Mouse (Mus musculus): Measurements from ENCODE around the gene Cer1. TPM values are rescaled to one million over a fixed set of nuclear protein-coding genes. Genes with fewer than 3 reads are reported as not detected.

Gene Cer1
- polyA plus RNA-seq, 1 experiment from 2014 or later: not detected

GRCm38 (mm10) chr4:82867731-82868445, 17.1 kb downstream of the Cer1 start:
- no peaks in the 10 kb centered on the region for H3K4me1 ChIP-seq (replicated peaks; ENCODE audit: insufficient read depth, low read length)
- H3K27me3 ChIP-seq (ENCODE audit: insufficient read depth, low read length): no peaks in the 10 kb centered on the region
- no peak overlapping the region for H3K27ac ChIP-seq
- ATAC-seq (replicated peaks; ENCODE audit: low FRiP score, low read depth) (no peak), DNase-seq (ENCODE audit: low spot score) (no peak)
- H3K4me2 ChIP-seq (ENCODE audit: low read length): no peak overlapping the region
- H3K4me3 ChIP-seq (replicated peaks; ENCODE audit: low read depth, low read length): no peak overlapping the region
- no peaks in the 10 kb centered on the region for H3K36me3 ChIP-seq (ENCODE audit: insufficient read depth, low read length)
- no peak overlapping the region for H3K9ac ChIP-seq (ENCODE audit: low read depth, low read length)
- WGBS: 68% methylated on average over 5 of the region's 5 CpGs
- H3K9me3 ChIP-seq (replicated peaks; ENCODE audit: low read length): no peaks in the 10 kb centered on the region
- no peak for TF ChIP-seq CTCF (IDR thresholded peaks at IDR 0.05; ENCODE audit: low read depth)

- ATAC-seq (replicated peaks; ENCODE audit: low FRiP score, low read depth) (no peak), DNase-seq (ENCODE audit: low spot score) (no peak)
- Histone ChIP-seq H3K9me3 (replicated peaks; ENCODE audit: low read length) (no peaks in the 10 kb centered on the region), H3K9ac (ENCODE audit: low read depth, low read length) (no peak overlapping the region), H3K27me3 (ENCODE audit: insufficient read depth, low read length) (no peaks in the 10 kb centered on the region), H3K36me3 (ENCODE audit: insufficient read depth, low read length) (no peaks in the 10 kb centered on the region), H3K27ac (no peak overlapping the region), H3K4me3 (replicated peaks; ENCODE audit: low read depth, low read length) (no peak overlapping the region), H3K4me2 (ENCODE audit: low read length) (no peak overlapping the region), H3K4me1 (replicated peaks; ENCODE audit: insufficient read depth, low read length) (no peaks in the 10 kb centered on the region)
- TF ChIP-seq CTCF (IDR thresholded peaks at IDR 0.05; ENCODE audit: low read depth): no peak
- 63% methylated on average over 4 of the region's 4 CpGs for WGBS
Measured at GRCm38 (mm10) chr4:82867111-82867510, 17.8 kb downstream of the Cer1 start.

- no peak for DNase-seq (ENCODE audit: low spot score)
- 77% methylated on average over 8 of the region's 8 CpGs for WGBS
- no peak for ATAC-seq (replicated peaks; ENCODE audit: low FRiP score, low read depth)
- Histone ChIP-seq H3K4me3 (replicated peaks; ENCODE audit: low read depth, low read length) (no peak overlapping the region), H3K27me3 (ENCODE audit: insufficient read depth, low read length) (no peaks in the 10 kb centered on the region), H3K9ac (ENCODE audit: low read depth, low read length) (no peak overlapping the region), H3K9me3 (replicated peaks; ENCODE audit: low read length) (no peaks in the 10 kb centered on the region), H3K4me2 (ENCODE audit: low read length) (no peak overlapping the region), H3K27ac (no peak overlapping the region), H3K36me3 (ENCODE audit: insufficient read depth, low read length) (no peaks in the 10 kb centered on the region), H3K4me1 (replicated peaks; ENCODE audit: insufficient read depth, low read length) (no peaks in the 10 kb centered on the region)
- no peak for TF ChIP-seq CTCF (IDR thresholded peaks at IDR 0.05; ENCODE audit: low read depth)
Measured at GRCm38 (mm10) chr4:82864974-82865699, 19.8 kb downstream of the Cer1 start.

- DNase-seq (ENCODE audit: low spot score): no peak
- WGBS: 73% methylated on average over 8 of the region's 8 CpGs
- no peaks in the 10 kb centered on the region for H3K27me3 ChIP-seq (ENCODE audit: insufficient read depth, low read length)
Measured at GRCm38 (mm10) chr4:82863316-82863715, 21.6 kb downstream of the Cer1 start.

GRCm38 (mm10) chr4:82861451-82861850, 23.5 kb downstream of the Cer1 start:
- Histone ChIP-seq H3K27me3 (ENCODE audit: insufficient read depth, low read length) (no peaks in the 10 kb centered on the region), H3K36me3 (ENCODE audit: insufficient read depth, low read length) (no peaks in the 10 kb centered on the region), H3K4me3 (replicated peaks; ENCODE audit: low read depth, low read length) (no peak overlapping the region), H3K4me2 (ENCODE audit: low read length) (no peak overlapping the region), H3K9me3 (replicated peaks; ENCODE audit: low read length) (no peaks in the 10 kb centered on the region), H3K9ac (ENCODE audit: low read depth, low read length) (no peak overlapping the region), H3K27ac (no peak overlapping the region), H3K4me1 (replicated peaks; ENCODE audit: insufficient read depth, low read length) (no peaks in the 10 kb centered on the region)
- WGBS: 91% methylated on average over 2 of the region's 2 CpGs
- DNase-seq (ENCODE audit: low spot score): no peak
- ATAC-seq (replicated peaks; ENCODE audit: low FRiP score, low read depth): no peak
- no peak for TF ChIP-seq CTCF (IDR thresholded peaks at IDR 0.05; ENCODE audit: low read depth)

More at GRCm38 (mm10) chr4:82863316-82863715, 21.6 kb downstream of the Cer1 start:
- no peak overlapping the region for H3K27ac ChIP-seq
- H3K4me3 ChIP-seq (replicated peaks; ENCODE audit: low read depth, low read length): no peak overlapping the region
- H3K9ac ChIP-seq (ENCODE audit: low read depth, low read length): no peak overlapping the region
- ATAC-seq (replicated peaks; ENCODE audit: low FRiP score, low read depth): no peak
- no peaks in the 10 kb centered on the region for H3K4me1 ChIP-seq (replicated peaks; ENCODE audit: insufficient read depth, low read length)
- H3K9me3 ChIP-seq (replicated peaks; ENCODE audit: low read length): no peaks in the 10 kb centered on the region
- TF ChIP-seq CTCF (IDR thresholded peaks at IDR 0.05; ENCODE audit: low read depth): no peak
- H3K4me2 ChIP-seq (ENCODE audit: low read length): no peak overlapping the region
- H3K36me3 ChIP-seq (ENCODE audit: insufficient read depth, low read length): no peaks in the 10 kb centered on the region

GRCm38 (mm10) chr4:82860566-82860965, 24.4 kb downstream of the Cer1 start:
- no peak overlapping the region for H3K9ac ChIP-seq (ENCODE audit: low read depth, low read length)
- DNase-seq (ENCODE audit: low spot score) (no peak), ATAC-seq (replicated peaks; ENCODE audit: low FRiP score, low read depth) (no peak)
- no peak for TF ChIP-seq CTCF (IDR thresholded peaks at IDR 0.05; ENCODE audit: low read depth)
- no peaks in the 10 kb centered on the region for H3K4me1 ChIP-seq (replicated peaks; ENCODE audit: insufficient read depth, low read length)
- WGBS: 35% methylated on average over 3 of the region's 3 CpGs
- H3K4me3 ChIP-seq (replicated peaks; ENCODE audit: low read depth, low read length): no peak overlapping the region
- H3K36me3 ChIP-seq (ENCODE audit: insufficient read depth, low read length): no peaks in the 10 kb centered on the region
- no peak overlapping the region for H3K27ac ChIP-seq
- H3K9me3 ChIP-seq (replicated peaks; ENCODE audit: low read length): no peaks in the 10 kb centered on the region
- no peaks in the 10 kb centered on the region for H3K27me3 ChIP-seq (ENCODE audit: insufficient read depth, low read length)
- H3K4me2 ChIP-seq (ENCODE audit: low read length): no peak overlapping the region

Data from kidney, postnatal 0 days (tissue).